Mouse (Mus musculus) olfactory bulb, adult 2 months (tissue): ENCODE measurements around the gene Olfr905.

Experiments
- CTCF ChIP-seq: fragments of 200-500 bp; IDR thresholded peaks from 2 replicates; pipeline ENCODE4 v1.5.1; 2012; ENCODE audit warnings: low read depth, mild to moderate bottlenecking, low read length, moderate library complexity; ENCODE audit not compliant: insufficient read depth
- POLR2A ChIP-seq: fragments of 200-500 bp; IDR thresholded peaks from 2 replicates; pipeline ENCODE4 v1.6.1; 2012; ENCODE audit warnings: mild to moderate bottlenecking, low read depth, low read length, moderate library complexity; ENCODE audit not compliant: insufficient read depth

DNA sequence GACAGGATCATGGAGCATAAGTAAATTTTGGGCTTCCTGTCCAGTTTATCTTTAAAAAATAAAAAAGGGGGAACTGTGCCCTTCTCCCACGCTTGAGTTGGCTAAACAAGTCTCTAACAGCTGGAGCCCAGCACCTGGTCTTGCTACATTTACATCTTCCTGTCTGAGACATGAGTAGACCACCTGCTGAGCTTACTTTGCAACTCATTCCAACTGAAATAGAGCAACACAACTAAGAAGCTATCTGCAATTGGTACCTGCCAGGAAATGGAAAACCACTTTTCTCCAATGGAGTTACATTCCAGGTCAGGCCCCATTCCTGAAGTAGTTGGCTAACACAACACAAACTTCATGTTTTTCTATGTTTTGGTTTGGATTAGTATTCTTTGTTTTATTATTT lies 43.9 kb upstream of the Olfr905 start:
- TF ChIP-seq CTCF, result no peak
- TF ChIP-seq POLR2A, result no peak
